Mouse (Mus musculus): ENCODE measurements at regions not wholly inside any gene's neighbourhood (a gene's known extent, or its start where the extent isn't known, plus 50 kb on each side); places are given as distances from the start of the nearest gene placed in this dataset.

DNA sequence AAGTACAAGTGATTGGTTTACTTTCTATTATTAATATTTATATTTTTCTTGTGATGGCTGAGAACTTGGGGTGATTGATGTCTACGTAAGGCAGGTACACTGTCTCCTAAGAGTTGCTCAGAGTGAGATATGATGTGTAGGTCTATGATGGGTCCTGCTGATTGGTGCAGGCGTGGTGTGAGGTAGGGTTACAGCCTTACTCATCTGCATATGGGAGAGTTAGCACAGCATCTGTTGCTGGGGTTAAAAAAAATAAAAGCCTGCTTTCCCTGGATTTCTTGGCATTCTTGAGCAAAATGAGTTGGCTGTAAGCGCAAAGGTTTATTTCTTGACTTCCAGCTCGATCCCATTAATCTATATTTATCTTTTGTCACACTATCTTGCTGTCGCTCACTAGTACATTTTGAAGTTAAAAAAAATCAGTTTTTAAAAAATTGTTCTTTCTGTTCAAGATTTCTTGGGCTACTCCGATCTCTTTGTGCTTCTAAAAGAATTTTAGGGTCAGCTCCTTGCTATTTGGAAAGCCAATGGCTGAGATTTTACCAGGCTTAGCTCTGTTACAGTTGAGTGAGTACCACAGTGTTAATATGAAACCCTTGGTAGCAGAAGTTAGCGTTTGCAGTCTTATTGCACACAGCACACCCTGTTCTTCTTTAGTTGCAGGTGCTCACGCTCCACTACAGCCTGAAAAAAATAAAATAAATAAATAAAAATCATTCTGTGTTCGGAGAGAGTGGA is 482.0 kb downstream of the Plekhb2 start:
- 83% methylated on average over 9 of the region's 9 CpGs for WGBS
- Histone ChIP-seq H3K9me3 (replicated peaks; ENCODE audit: control insufficient read depth, low read length) (no peaks in the 10 kb centered on the region), H3K27me3 (ENCODE audit: control insufficient read depth, insufficient read depth, low read length) (no peaks in the 10 kb centered on the region), H3K4me2 (ENCODE audit: low read depth, low read length) (no peak overlapping the region), H3K4me3 (ENCODE audit: low read depth, low read length) (no peak overlapping the region), H3K36me3 (replicated peaks; ENCODE audit: control insufficient read depth, insufficient read depth, low read depth, low read length) (no peaks in the 10 kb centered on the region), H3K4me1 (ENCODE audit: control insufficient read depth, insufficient read depth, low read length) (no peaks in the 10 kb centered on the region), H3K9ac (replicated peaks; ENCODE audit: low read length) (no peak overlapping the region), H3K27ac (replicated peaks; ENCODE audit: low read depth, low read length) (no peak overlapping the region)
- no peak for ATAC-seq (replicated peaks; ENCODE audit: insufficient number of reproducible peaks, low FRiP score, low TSS enrichment, low read depth)
- no peak for DNase-seq (ENCODE audit: low spot score)

DNA sequence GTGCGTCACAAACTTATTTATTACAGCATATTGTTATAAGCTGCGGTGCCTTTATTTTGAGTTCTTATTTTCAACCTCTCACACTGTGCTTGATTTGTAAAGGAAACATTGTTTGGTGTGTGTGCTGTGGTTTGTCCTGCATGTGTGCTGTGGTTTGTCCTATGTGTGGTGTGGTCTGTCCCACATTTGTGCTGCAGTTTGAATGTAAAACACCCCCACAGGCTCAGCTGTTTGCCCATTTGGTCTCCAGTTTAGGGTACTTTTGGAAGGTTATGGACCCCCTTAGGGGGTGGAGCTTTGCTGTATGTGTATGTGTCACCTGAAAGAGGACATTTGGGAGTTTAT is 482.5 kb downstream of the Plekhb2 start:
- Histone ChIP-seq H3K9ac (replicated peaks; ENCODE audit: low read length) (no peak overlapping the region), H3K27me3 (ENCODE audit: control insufficient read depth, insufficient read depth, low read length) (no peaks in the 10 kb centered on the region), H3K4me3 (ENCODE audit: low read depth, low read length) (no peak overlapping the region), H3K27ac (replicated peaks; ENCODE audit: low read depth, low read length) (no peak overlapping the region), H3K9me3 (replicated peaks; ENCODE audit: control insufficient read depth, low read length) (no peaks in the 10 kb centered on the region), H3K36me3 (replicated peaks; ENCODE audit: control insufficient read depth, insufficient read depth, low read depth, low read length) (no peaks in the 10 kb centered on the region), H3K4me2 (ENCODE audit: low read depth, low read length) (no peak overlapping the region), H3K4me1 (ENCODE audit: control insufficient read depth, insufficient read depth, low read length) (no peaks in the 10 kb centered on the region)
- ATAC-seq (replicated peaks; ENCODE audit: insufficient number of reproducible peaks, low FRiP score, low TSS enrichment, low read depth) (no peak), DNase-seq (ENCODE audit: low spot score) (no peak)
- WGBS, result 91% methylated on average over 2 of the region's 2 CpGs

DNA sequence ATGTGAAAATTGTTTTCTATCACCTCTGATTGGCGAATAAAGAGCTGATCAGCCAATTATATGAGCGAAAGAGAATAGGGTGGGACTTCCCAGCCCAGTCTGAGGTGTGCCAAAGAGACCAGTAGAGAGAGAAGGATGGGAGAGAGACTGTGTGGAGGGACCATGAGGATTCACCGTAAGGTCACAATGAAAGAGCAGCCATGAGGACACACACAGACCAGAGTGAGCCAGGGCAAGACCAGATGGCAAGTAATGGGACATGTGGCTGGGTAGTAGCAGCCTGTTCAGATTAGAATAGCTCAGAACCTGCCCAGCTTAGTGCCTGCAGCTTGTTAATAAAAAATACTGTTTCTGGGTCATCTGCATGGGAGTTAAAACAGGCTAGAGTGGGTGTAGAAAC is 487.9 kb downstream of the Plekhb2 start:
- Histone ChIP-seq H3K27ac (replicated peaks; ENCODE audit: low read depth, low read length) (no peak overlapping the region), H3K27me3 (ENCODE audit: control insufficient read depth, insufficient read depth, low read length) (no peaks in the 10 kb centered on the region), H3K36me3 (replicated peaks; ENCODE audit: control insufficient read depth, insufficient read depth, low read depth, low read length) (no peaks in the 10 kb centered on the region), H3K4me2 (ENCODE audit: low read depth, low read length) (no peak overlapping the region), H3K4me1 (ENCODE audit: control insufficient read depth, insufficient read depth, low read length) (no peaks in the 10 kb centered on the region), H3K4me3 (ENCODE audit: low read depth, low read length) (no peak overlapping the region), H3K9ac (replicated peaks; ENCODE audit: low read length) (no peak overlapping the region), H3K9me3 (replicated peaks; ENCODE audit: control insufficient read depth, low read length) (no peaks in the 10 kb centered on the region)
- no peak for DNase-seq (ENCODE audit: low spot score)
- no peak for ATAC-seq (replicated peaks; ENCODE audit: insufficient number of reproducible peaks, low FRiP score, low TSS enrichment, low read depth)
- WGBS, result 87% methylated on average over 3 of the region's 3 CpGs

DNA sequence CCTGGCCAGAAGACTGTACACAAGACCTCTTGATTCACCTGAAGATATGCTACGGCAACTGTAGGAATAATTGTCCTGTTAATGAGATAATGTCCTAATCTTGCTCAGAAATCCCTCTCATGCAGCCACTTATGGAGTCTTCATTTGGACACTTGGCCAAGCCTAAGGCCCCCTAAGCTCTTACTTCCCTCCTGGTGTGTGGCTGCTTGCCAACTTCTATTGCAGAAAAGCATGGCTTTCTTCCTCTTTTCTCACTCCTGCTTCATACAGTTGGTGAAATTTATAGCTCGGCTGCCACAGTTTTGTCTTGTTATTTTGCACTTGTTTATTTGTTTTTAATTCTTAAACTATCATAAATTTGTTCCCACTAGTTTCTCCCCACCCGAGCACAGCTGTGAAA is 488.4 kb downstream of the Plekhb2 start:
- H3K36me3 ChIP-seq (replicated peaks; ENCODE audit: control insufficient read depth, insufficient read depth, low read depth, low read length), result no peaks in the 10 kb centered on the region
- WGBS, result 80% methylated on average over 3 of the region's 3 CpGs
- H3K9ac ChIP-seq (replicated peaks; ENCODE audit: low read length), result no peak overlapping the region
- DNase-seq (ENCODE audit: low spot score) (no peak), ATAC-seq (replicated peaks; ENCODE audit: insufficient number of reproducible peaks, low FRiP score, low TSS enrichment, low read depth) (no peak)
- no peak overlapping the region for H3K4me2 ChIP-seq (ENCODE audit: low read depth, low read length)
- H3K27me3 ChIP-seq (ENCODE audit: control insufficient read depth, insufficient read depth, low read length), result no peaks in the 10 kb centered on the region
- H3K4me1 ChIP-seq (ENCODE audit: control insufficient read depth, insufficient read depth, low read length), result no peaks in the 10 kb centered on the region
- H3K4me3 ChIP-seq (ENCODE audit: low read depth, low read length), result no peak overlapping the region
- no peaks in the 10 kb centered on the region for H3K9me3 ChIP-seq (replicated peaks; ENCODE audit: control insufficient read depth, low read length)
- no peak overlapping the region for H3K27ac ChIP-seq (replicated peaks; ENCODE audit: low read depth, low read length)

DNA sequence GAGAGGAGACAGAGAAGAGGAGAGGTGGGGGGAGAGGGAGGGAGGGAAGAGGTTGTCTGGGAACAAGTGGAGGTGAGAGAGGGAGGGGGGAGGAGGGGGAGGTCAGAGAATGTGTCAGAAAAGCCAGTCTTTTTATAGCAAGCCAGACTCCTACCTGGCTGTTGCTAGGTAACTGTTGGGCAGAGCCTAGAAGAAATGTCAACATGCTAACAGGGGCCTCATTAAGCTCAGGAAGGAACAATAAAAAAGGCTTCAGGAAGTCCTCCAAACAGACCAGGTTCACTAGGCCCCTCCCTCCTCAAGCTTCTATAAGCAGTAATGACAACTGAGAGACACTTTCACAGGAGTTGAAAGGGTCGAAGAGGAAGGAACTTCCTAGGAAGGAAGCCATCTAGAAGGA is 494.8 kb downstream of the Plekhb2 start:
- Histone ChIP-seq H3K4me1 (ENCODE audit: control insufficient read depth, insufficient read depth, low read length) (no peaks in the 10 kb centered on the region), H3K4me2 (ENCODE audit: low read depth, low read length) (no peak overlapping the region), H3K27ac (replicated peaks; ENCODE audit: low read depth, low read length) (no peak overlapping the region), H3K9ac (replicated peaks; ENCODE audit: low read length) (no peak overlapping the region), H3K9me3 (replicated peaks; ENCODE audit: control insufficient read depth, low read length) (no peaks in the 10 kb centered on the region), H3K27me3 (ENCODE audit: control insufficient read depth, insufficient read depth, low read length) (no peaks in the 10 kb centered on the region), H3K4me3 (ENCODE audit: low read depth, low read length) (no peak overlapping the region), H3K36me3 (replicated peaks; ENCODE audit: control insufficient read depth, insufficient read depth, low read depth, low read length) (no peaks in the 10 kb centered on the region)
- DNase-seq (ENCODE audit: low spot score) (no peak), ATAC-seq (replicated peaks; ENCODE audit: insufficient number of reproducible peaks, low FRiP score, low TSS enrichment, low read depth) (no peak)
- 67% methylated on average over 1 of the region's 1 CpGs for WGBS

DNA sequence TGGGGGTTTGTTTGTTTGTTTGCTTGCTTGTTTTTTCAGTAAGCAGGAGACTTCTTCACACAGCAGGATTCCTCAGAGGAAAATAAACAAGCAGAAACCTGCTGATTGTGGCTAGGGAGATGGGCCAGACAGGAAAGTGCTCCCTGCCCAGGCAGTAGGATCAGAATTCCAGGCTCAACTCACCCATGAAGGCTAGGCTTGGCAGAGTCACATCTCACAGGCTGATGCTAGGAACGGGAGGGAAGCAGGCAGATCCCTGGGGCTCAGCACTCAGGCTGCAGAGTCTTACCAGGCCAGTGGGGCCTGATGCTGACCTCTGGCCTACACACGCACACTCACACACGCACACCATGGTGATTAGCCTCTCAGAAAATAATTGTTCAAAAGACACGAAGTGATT is 498.5 kb downstream of the Plekhb2 start:
- no peak overlapping the region for H3K4me3 ChIP-seq (ENCODE audit: low read depth, low read length)
- 56% methylated on average over 4 of the region's 4 CpGs for WGBS

DNA sequence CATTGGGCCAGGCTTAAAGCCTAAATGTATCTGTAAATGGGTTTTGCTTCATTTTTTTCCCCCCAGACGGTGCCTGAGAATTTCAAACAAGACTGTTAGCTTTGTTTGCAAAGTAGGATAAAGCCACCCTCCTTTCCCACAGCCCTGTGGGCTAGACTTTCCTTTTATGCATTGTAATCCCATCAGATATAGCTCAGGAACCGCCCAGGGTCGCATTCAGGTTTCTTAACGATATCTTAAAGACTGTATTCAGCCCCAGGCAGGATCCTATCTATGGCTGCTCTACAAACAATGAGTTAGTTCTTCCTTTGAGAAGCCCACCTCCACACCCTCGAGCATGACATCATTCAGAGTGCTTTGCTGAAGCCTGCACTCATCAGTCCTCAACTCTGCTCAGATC is 509.2 kb downstream of the Plekhb2 start:
- DNase-seq (ENCODE audit: low spot score) (no peak), ATAC-seq (replicated peaks; ENCODE audit: insufficient number of reproducible peaks, low FRiP score, low TSS enrichment, low read depth) (no peak)
- WGBS, result 19% methylated on average over 5 of the region's 5 CpGs
- Histone ChIP-seq H3K9me3 (replicated peaks; ENCODE audit: control insufficient read depth, low read length) (no peaks in the 10 kb centered on the region), H3K36me3 (replicated peaks; ENCODE audit: control insufficient read depth, insufficient read depth, low read depth, low read length) (no peaks in the 10 kb centered on the region), H3K9ac (replicated peaks; ENCODE audit: low read length) (no peak overlapping the region), H3K4me1 (ENCODE audit: control insufficient read depth, insufficient read depth, low read length) (no peaks in the 10 kb centered on the region), H3K4me2 (ENCODE audit: low read depth, low read length) (no peak overlapping the region), H3K27me3 (ENCODE audit: control insufficient read depth, insufficient read depth, low read length) (no peaks in the 10 kb centered on the region), H3K4me3 (ENCODE audit: low read depth, low read length) (no peak overlapping the region), H3K27ac (replicated peaks; ENCODE audit: low read depth, low read length) (no peak overlapping the region)

More for the DNA sequence above, 498.5 kb downstream of the Plekhb2 start:
- no peak overlapping the region for H3K9ac ChIP-seq (replicated peaks; ENCODE audit: low read length)
- DNase-seq (ENCODE audit: low spot score) (no peak), ATAC-seq (replicated peaks; ENCODE audit: insufficient number of reproducible peaks, low FRiP score, low TSS enrichment, low read depth) (no peak)
- H3K27ac ChIP-seq (replicated peaks; ENCODE audit: low read depth, low read length), result no peak overlapping the region
- H3K36me3 ChIP-seq (replicated peaks; ENCODE audit: control insufficient read depth, insufficient read depth, low read depth, low read length), result no peaks in the 10 kb centered on the region
- no peak overlapping the region for H3K4me2 ChIP-seq (ENCODE audit: low read depth, low read length)
- no peaks in the 10 kb centered on the region for H3K27me3 ChIP-seq (ENCODE audit: control insufficient read depth, insufficient read depth, low read length)
- no peaks in the 10 kb centered on the region for H3K4me1 ChIP-seq (ENCODE audit: control insufficient read depth, insufficient read depth, low read length)
- no peaks in the 10 kb centered on the region for H3K9me3 ChIP-seq (replicated peaks; ENCODE audit: control insufficient read depth, low read length)

DNA sequence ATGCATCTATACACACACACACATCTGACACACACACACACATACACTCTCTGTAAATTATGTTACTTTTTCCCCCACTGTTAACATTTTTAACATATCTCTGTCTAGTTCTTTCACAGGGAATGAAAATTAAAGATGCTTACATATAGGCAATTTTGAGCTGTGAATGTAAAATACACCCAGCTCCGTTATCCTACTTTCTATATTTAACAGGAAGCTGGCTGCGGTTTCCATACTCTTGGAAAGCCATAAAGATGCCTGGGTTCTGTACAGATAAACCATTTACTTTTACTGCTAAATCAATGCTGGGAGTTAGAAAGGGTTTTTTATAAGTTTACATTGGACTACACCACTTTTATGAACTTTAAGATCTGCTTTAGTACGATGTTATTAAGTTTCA is 511.7 kb downstream of the Plekhb2 start:
- no peak for ATAC-seq (replicated peaks; ENCODE audit: insufficient number of reproducible peaks, low FRiP score, low TSS enrichment, low read depth)
- 88% methylated on average over 3 of the region's 3 CpGs for WGBS
- Histone ChIP-seq H3K4me1 (ENCODE audit: control insufficient read depth, insufficient read depth, low read length) (no peaks in the 10 kb centered on the region), H3K27ac (replicated peaks; ENCODE audit: low read depth, low read length) (no peak overlapping the region), H3K27me3 (ENCODE audit: control insufficient read depth, insufficient read depth, low read length) (no peaks in the 10 kb centered on the region), H3K4me3 (ENCODE audit: low read depth, low read length) (no peak overlapping the region), H3K9me3 (replicated peaks; ENCODE audit: control insufficient read depth, low read length) (no peaks in the 10 kb centered on the region), H3K9ac (replicated peaks; ENCODE audit: low read length) (no peak overlapping the region), H3K4me2 (ENCODE audit: low read depth, low read length) (no peak overlapping the region), H3K36me3 (replicated peaks; ENCODE audit: control insufficient read depth, insufficient read depth, low read depth, low read length) (no peaks in the 10 kb centered on the region)
- DNase-seq (ENCODE audit: low spot score), result no peak
